Mouse (Mus musculus) liver, embryonic 14.5 days (tissue): ENCODE data around the gene Apon.

Experiments
- CTCF ChIP-seq: IDR thresholded peaks from 2 replicates; pipeline ENCODE4 v1.5.1; 2016; ENCODE audit warnings: antibody characterized with exemption, low read depth, control low read depth
- EP300 ChIP-seq: IDR thresholded peaks from 2 replicates; pipeline ENCODE4 v1.6.1; 2016; ENCODE audit warnings: antibody characterized with exemption, low read depth

GRCm38 (mm10) chr10:128258953-128259352 is 5.1 kb downstream of the Apon start:
- TF ChIP-seq CTCF (no peak), EP300 (no peak)
